Mouse (Mus musculus) forebrain, embryonic 14.5 days (tissue): ENCODE data around the gene Nutm1. TPM values are rescaled to one million over a fixed set of nuclear protein-coding genes. Genes with fewer than 3 reads are reported as not detected.

Experiments used
- ATAC-seq: fragments of 200-750 bp; cut with Nextera tagmentation; 2 replicates; pipeline ENCODE4 v1.8.0; 2017; ENCODE audit warnings: mild to moderate bottlenecking, moderate library complexity
- DNase-seq: peaks from one replicate; pipeline ENCODE4 v3.0.0-alpha.2; 2015; ENCODE audit warnings: low spot score
- H3K27ac ChIP-seq: fragments of 300-500 bp; sonication (generic); 2 replicates; pipeline ENCODE4 v1.5.1; 2014; ENCODE audit warnings: low read depth, mild to moderate bottlenecking, control low read depth, low read length, moderate library complexity
- H3K27me3 ChIP-seq: fragments of 300-500 bp; sonication (generic); replicated peaks from 2 replicates; pipeline ENCODE4 v1.6.1; 2014; ENCODE audit warnings: low read length, control low read depth, mixed read lengths; ENCODE audit not compliant: control insufficient read depth, insufficient read depth
- H3K36me3 ChIP-seq: fragments of 300-500 bp; sonication (generic); 2 replicates; pipeline ENCODE4 v1.6.1; 2014; ENCODE audit warnings: low read length, control low read depth; ENCODE audit not compliant: control insufficient read depth, insufficient read depth
- H3K4me1 ChIP-seq: fragments of 300-500 bp; sonication (generic); 2 replicates; pipeline ENCODE4 v1.6.1; 2014; ENCODE audit warnings: antibody characterized with exemption, low read length, control low read depth; ENCODE audit not compliant: control insufficient read depth, insufficient read depth
- H3K4me2 ChIP-seq: fragments of 300-500 bp; sonication (generic); 2 replicates; pipeline ENCODE4 v1.6.1; 2014; ENCODE audit warnings: mild to moderate bottlenecking, control low read depth, low read length
- H3K4me3 ChIP-seq: fragments of 300-500 bp; sonication (generic); 2 replicates; pipeline ENCODE4 v1.5.1; 2014; ENCODE audit warnings: low read depth, low read length, control low read depth
- H3K9ac ChIP-seq: fragments of 300-500 bp; sonication (generic); 2 replicates; pipeline ENCODE4 v1.6.1; 2014; ENCODE audit warnings: mild to moderate bottlenecking, low read length, control low read depth, moderate library complexity
- H3K9me3 ChIP-seq: fragments of 300-500 bp; sonication (generic); replicated peaks from 2 replicates; pipeline ENCODE4 v1.6.1; 2016; ENCODE audit warnings: low read length, control low read depth, mixed read lengths; ENCODE audit not compliant: control insufficient read depth
- WGBS: fragments of 180-500 bp; shearing (Covaris S2); extraction: QIAGEN DNeasy Blood & Tissue Kit; methylation state at CpG from one replicate; pipeline ENCODE4 v1.1.7; 2014; 5-methylcytosine and 5-hydroxymethylcytosine counted together
- polyA plus RNA-seq: library from polyadenylated mRNA; unstranded; fragments of >200 nt; fragmentation: Nextera tagmentation; extraction: Ambion mirVana; gene quantifications from 2 replicates; pipeline ENCODE4 v1.2.1, GENCODE M21; 2014

Gene Nutm1
- polyA plus RNA-seq, 1 experiment from 2014 or later: not detected

DNA sequence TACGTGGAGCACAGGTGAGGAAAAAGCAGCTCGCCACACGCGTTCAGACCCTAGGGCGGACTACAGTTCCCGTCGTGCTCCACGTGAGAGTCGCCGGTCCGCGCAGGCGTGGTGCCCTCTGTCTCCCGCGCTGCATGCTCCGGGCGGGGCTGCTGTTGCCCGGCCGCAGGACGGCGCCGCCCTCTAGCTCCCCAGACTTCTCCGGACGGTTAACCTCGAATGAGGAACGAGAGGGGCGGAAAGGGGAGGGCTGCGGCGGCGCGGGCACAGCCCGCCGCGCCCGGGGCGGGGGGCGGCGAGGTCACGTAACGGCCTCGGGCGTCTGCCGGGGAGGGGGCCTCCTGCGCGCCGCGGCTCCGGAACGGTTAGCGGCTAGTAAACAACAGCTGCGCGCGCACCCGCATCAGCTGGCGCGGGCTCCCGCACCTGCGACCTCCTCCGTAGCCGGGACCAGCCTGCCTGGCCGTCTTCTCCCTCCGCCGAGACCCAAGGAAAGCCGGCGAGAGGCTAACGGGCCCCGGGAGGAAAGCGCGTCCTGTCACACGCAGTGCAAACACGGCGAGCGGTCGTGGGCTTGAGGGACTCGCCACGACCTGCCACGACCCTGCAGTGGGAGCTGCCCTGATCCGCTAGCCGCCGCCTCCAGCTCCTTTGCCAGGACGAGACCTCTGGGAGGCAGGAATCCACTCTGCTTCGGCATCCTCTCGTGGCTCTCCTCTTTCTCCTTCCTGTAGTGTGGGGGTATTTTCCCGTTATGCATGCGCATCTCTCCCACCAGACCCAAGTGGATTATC, 6.6 kb upstream of the Nutm1 start, which contains the start of gene Slc12a6:
Gene Slc12a6 (plus strand): TSS at position 378 of the 794 bp plus-strand sequence.
- peak; percentile 93 for DNase-seq
- ATAC-seq: peak; percentile 95
- H3K4me2 ChIP-seq: peak within 1 kb of the TSS; percentile 95
- H3K36me3 ChIP-seq: no peaks in the 10 kb centered on the region
- peaks cover 33% of the 10 kb centered on the region for H3K4me1 ChIP-seq
- peak within 1 kb of the TSS; percentile 82 for H3K4me3 ChIP-seq
- H3K27me3 ChIP-seq: no peaks in the 10 kb centered on the region
- peak within 1 kb of the TSS; percentile 86 for H3K9ac ChIP-seq
- under 1% methylated on average over 71 of the region's 85 CpGs for WGBS
- H3K9me3 ChIP-seq: no peaks in the 10 kb centered on the region
- H3K27ac ChIP-seq: peak within 1 kb of the TSS; percentile 93

DNA sequence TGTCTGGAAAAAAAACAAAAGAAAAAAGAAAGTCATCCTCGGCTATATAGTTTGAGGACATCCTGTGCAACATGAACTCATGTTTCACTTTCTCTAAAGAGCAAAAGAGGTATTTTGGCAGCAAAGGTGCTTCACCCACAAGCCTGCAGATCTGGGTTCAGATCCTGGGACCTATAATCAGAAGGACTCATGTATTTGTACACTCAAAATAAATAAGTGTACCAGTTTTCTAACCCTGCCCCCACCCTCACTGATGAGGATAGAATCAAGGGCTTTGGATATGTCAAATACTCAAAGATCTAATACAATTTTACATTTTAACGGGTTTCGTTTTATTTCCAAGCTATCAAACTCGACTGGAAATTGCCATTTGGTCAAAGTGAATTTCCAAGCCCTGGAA, 5.3 kb upstream of the Nutm1 start:
- 80% methylated on average over 4 of the region's 4 CpGs for WGBS

GRCm38 (mm10) chr2:112262779-112263295, 3.7 kb upstream of the Nutm1 start:
- DNase-seq: no peak
- peak overlapping the region; percentile 62 for H3K4me3 ChIP-seq
- peaks cover 26% of the 10 kb centered on the region for H3K4me1 ChIP-seq
- peak overlapping the region; percentile 68; the same call in 1 of the 2 replicates for H3K9ac ChIP-seq
- no peak overlapping the region for H3K27ac ChIP-seq
- H3K9me3 ChIP-seq: no peaks in the 10 kb centered on the region
- no peaks in the 10 kb centered on the region for H3K27me3 ChIP-seq
- ATAC-seq: no peak
- no peaks in the 10 kb centered on the region for H3K36me3 ChIP-seq
- H3K4me2 ChIP-seq: peak overlapping the region; percentile 66
- WGBS: 35% methylated on average over 4 of the region's 4 CpGs

More for the DNA sequence above, 5.3 kb upstream of the Nutm1 start:
- Histone ChIP-seq H3K9me3 (no peaks in the 10 kb centered on the region), H3K27me3 (no peaks in the 10 kb centered on the region), H3K4me1 (peaks cover 30% of the 10 kb centered on the region), H3K36me3 (no peaks in the 10 kb centered on the region), H3K27ac (no peak overlapping the region), H3K4me2 (no peak overlapping the region), H3K9ac (no peak overlapping the region), H3K4me3 (no peak overlapping the region)
- DNase-seq (no peak), ATAC-seq (no peak)

DNA sequence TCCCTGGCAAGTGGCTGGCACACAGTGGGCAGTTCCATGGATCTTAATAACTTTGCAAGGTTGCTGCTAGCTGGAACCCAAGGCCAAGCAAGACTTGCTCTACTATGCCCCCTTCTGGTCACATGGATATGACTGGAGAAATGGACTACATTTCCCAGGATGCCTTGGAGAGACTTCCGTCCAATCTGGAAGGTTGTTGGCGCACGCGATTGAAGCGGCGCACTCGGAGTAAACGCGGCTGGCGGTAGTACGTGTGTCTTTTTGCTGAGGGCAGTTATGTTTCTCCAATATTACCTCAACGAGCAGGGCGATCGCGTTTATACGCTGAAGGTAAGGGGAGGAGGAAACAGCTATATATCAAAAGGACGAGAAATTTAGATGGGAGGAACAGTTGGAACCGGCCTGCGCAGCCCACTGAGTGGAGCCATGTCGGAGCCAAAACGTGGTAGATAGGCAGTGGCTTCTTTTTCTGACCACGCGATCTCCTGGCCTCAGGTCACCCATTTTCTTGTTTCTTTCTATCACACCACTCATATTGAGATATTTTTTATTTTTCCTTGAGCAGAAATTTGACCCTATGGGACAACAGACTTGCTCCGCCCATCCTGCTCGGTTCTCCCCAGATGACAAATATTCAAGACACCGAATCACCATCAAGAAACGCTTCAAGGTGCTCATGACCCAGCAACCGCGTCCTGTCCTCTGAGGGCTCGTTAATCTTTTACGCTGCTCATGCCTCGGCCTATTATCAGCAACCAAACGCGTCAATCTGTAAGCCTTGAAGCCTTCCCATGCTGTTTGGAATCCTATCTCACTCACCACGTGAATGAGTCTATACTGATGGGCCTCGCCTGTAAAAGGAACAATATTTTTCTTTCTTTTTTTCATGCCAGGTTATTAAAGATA, 2.9 kb upstream of the Nutm1 start, which contains the start of gene Nop10:
Gene Nop10 (plus strand): TSS at position 179 of the 906 bp plus-strand sequence.
- DNase-seq (peak; percentile 97), ATAC-seq (peak; percentile 68)
- peak within 1 kb of the TSS; percentile 68 for H3K9ac ChIP-seq
- peak within 1 kb of the TSS; percentile 53; the same call in 1 of the 2 replicates for H3K27ac ChIP-seq
- no peaks in the 10 kb centered on the region for H3K9me3 ChIP-seq
- H3K4me1 ChIP-seq: peaks cover 18% of the 10 kb centered on the region
- H3K27me3 ChIP-seq: no peaks in the 10 kb centered on the region
- H3K4me3 ChIP-seq: peak within 1 kb of the TSS; percentile 62
- WGBS: under 1% methylated on average over 36 of the region's 36 CpGs
- peak within 1 kb of the TSS; percentile 66 for H3K4me2 ChIP-seq
- H3K36me3 ChIP-seq: no peaks in the 10 kb centered on the region

GRCm38 (mm10) chr2:112254675-112255515, 4.2 kb downstream of the Nutm1 start:
- H3K36me3 ChIP-seq: no peaks in the 10 kb centered on the region
- H3K4me2 ChIP-seq: no peak overlapping the region
- H3K9ac ChIP-seq: no peak overlapping the region
- ATAC-seq (no peak), DNase-seq (no peak)
- H3K4me3 ChIP-seq: no peak overlapping the region
- no peaks in the 10 kb centered on the region for H3K9me3 ChIP-seq
- whole genome bisulfite sequencing: 64% methylated on average over 7 of the region's 7 CpGs
- H3K27ac ChIP-seq: no peak overlapping the region
- H3K27me3 ChIP-seq: no peaks in the 10 kb centered on the region
- no peaks in the 10 kb centered on the region for H3K4me1 ChIP-seq

DNA sequence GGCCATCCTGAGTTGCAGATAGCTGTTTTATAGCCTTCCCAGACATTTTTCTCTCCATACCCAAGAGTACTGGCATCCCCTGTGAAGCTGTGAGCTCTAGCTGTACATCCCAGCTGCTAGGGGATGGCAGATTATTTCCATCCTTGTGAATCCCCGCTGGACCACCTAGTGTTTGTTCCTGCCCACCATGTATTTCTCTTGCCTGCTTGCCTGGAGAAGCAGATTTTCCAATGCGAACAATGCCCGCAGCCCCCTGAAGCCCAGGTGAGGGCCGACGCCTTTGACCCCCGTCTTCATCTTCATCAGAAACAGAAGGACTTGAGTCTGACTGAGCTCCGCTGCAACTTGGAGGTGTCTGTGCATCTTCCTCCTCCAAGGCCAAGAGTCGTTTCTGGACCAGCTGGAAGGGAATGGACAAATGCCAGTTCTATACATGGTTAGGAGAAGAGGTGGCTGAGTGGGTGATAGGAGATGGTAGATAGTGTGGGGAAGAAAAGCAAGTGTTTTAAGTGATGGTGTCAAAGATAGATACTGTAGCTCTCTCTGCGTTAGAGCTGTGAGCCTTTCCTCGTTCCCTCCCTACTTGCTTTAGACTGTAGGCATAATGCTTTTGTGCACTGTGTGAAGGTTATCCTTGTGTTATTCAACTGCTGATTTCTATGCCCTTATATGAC, 9.2 kb downstream of the Nutm1 start:
- no peak overlapping the region for H3K4me3 ChIP-seq
- H3K9me3 ChIP-seq: no peaks in the 10 kb centered on the region
- no peaks in the 10 kb centered on the region for H3K4me1 ChIP-seq
- no peak overlapping the region for H3K4me2 ChIP-seq
- ATAC-seq (no peak), DNase-seq (no peak)
- 88% methylated on average over 10 of the region's 10 CpGs for WGBS
- no peak overlapping the region for H3K9ac ChIP-seq
- H3K36me3 ChIP-seq: peaks cover 12% of the 10 kb centered on the region; the same call in 1 of the 2 replicates
- H3K27ac ChIP-seq: no peak overlapping the region
- H3K27me3 ChIP-seq: no peaks in the 10 kb centered on the region

- peaks cover 14% of the 10 kb centered on the region; the same call in 1 of the 2 replicates for H3K36me3 ChIP-seq
- ATAC-seq (no peak), DNase-seq (no peak)
- no peak overlapping the region for H3K4me2 ChIP-seq
- no peak overlapping the region for H3K4me3 ChIP-seq
- no peak overlapping the region for H3K27ac ChIP-seq
- no peaks in the 10 kb centered on the region for H3K9me3 ChIP-seq
- WGBS: 88% methylated on average over 10 of the region's 10 CpGs
- no peak overlapping the region for H3K9ac ChIP-seq
- no peaks in the 10 kb centered on the region for H3K4me1 ChIP-seq
- no peaks in the 10 kb centered on the region for H3K27me3 ChIP-seq
Measured at GRCm38 (mm10) chr2:112247323-112247722, 11.8 kb downstream of the Nutm1 start.
